Mouse (Mus musculus) large intestine, adult 2 months (tissue): ENCODE data around the gene Ccdc113. TPM values are rescaled to one million over a fixed set of nuclear protein-coding genes. Genes with fewer than 3 reads are reported as not detected.

ENCODE experiments used
- DNase-seq: peaks from one replicate; pipeline ENCODE4 v3.0.0-alpha.2; 2012; ENCODE audit warnings: low read depth, low spot score
- WGBS: fragments of 180-500 bp; shearing (Covaris S2); methylation state at CpG from one replicate; pipeline ENCODE4 v1.1.7; 2018; 5-methylcytosine and 5-hydroxymethylcytosine counted together
- polyA plus RNA-seq: library from polyadenylated mRNA; depleted of rRNA; stranded (reverse); fragments of >200 nt; gene quantifications from 2 replicates; pipeline ENCODE4 v1.2.3, GENCODE M21; 2012

Ccdc113 gene
- polyA plus RNA-seq, 1 experiment, result not detected

GRCm38 (mm10) chr8:95528750-95529310 lies 5.1 kb upstream of the Ccdc113 start:
- no peak for DNase-seq
- WGBS, result 63% methylated on average over 9 of the region's 9 CpGs

DNA sequence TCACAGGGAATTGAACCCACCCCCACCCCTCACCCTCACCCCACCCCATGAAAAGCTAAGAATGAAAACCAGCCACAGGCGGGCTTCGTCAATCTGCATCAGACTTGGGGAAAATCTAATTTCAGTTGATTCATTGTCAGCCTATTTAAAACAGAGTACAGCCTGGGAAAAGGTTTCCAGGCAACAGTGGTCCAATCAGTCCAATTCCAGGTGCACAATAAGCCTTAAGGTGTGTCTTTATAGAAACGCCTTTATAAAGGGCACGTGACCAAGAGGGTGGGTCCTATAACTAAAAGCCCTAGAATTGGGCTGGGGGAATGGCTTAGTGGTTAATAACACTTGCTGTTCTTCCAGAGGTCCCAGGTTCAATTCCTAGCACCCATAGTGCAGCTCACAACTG lies 1.7 kb upstream of the Ccdc113 start:
- WGBS, result 30% methylated on average over 4 of the region's 4 CpGs
- no peak for DNase-seq

- DNase-seq, result no peak
- 69% methylated on average over 5 of the region's 5 CpGs for WGBS
Observed at GRCm38 (mm10) chr8:95539487-95539886, 5.6 kb downstream of the Ccdc113 start.

GRCm38 (mm10) chr8:95542191-95542590 lies 8.3 kb downstream of the Ccdc113 start:
- 23% methylated on average over 6 of the region's 6 CpGs for WGBS

DNA sequence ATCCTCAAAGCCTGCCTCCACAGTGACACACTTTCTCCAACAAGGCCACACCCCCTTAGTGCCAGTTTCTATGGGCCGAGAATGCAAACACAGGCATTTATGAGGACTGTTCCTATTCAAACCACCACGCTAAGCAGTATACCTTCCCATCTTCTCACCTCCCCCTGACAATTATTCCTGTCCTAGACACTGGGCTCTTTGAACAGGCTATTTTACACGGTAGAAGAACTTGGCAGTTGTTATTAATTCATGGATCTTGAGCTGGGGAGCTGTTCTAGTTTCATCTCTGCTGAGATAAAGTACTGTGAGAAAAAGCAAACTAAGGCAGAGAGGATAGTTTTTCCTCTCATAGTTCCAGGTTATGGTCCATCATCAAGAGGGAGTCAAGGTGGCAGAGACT lies 9.2 kb downstream of the Ccdc113 start:
- no peak for DNase-seq
- 51% methylated on average over 3 of the region's 3 CpGs for WGBS

More at GRCm38 (mm10) chr8:95542191-95542590, 8.3 kb downstream of the Ccdc113 start:
- DNase-seq, result no peak

DNA sequence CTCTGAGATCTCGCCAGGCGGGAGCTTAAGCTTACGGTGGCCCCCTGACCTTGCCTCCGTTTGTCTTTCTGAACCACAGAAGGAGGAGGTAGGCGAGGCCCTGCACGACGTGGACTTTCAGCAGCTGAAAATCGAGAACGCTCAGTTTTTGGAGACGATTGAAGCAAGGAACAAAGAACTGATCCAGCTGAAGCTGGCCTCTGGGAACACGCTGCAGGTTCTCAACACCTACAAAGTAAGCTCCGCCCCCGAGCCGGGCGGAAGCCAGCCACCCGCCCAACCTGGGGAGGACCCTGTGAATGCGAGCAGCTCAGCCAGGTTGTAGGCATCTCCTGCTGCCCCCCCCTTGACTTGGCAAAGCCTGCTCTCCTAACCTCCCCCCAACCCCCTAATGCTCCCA lies 11.9 kb downstream of the Ccdc113 start:
- WGBS, result 69% methylated on average over 17 of the region's 17 CpGs
- no peak for DNase-seq

DNA sequence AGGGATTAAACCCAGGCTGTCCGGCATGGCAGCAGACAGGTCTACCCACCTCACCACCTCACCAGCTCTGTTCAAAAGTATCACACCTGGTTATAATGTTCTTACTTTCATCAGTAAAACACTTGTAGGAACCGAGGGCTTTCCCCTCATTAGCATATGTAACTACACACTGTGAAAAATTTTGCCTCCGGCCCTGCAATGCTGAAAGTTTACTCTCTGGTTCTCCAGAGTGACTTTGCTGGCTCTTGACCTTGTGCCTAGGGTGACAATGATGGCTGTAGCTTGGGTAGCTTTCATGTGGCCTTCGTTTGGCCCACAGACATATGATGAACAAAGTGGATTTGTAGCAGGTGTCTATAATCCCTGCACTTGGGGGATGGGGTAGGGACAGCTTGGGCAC lies 13.1 kb downstream of the Ccdc113 start:
- no peak for DNase-seq
- 72% methylated on average over 4 of the region's 4 CpGs for WGBS

DNA sequence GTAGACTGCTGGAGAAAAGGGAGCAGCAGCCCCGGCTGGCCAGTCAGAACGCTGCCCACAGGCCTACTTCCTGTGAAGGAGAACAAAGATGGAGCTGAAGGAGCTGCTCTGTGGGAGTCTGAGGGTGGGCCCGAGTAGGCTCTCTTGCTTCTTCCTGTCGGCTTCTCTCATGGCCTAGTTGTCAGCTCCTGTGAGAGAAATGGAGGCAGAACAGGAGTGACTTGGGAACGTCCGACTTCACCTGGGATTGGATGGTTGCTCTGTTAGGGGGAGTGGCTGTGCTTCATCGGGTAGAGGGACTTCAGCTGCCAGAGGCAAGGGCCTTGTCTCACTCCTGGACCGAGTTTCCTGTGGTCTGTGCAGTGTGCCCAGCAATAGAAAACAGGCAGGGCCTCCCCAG lies 14.0 kb downstream of the Ccdc113 start:
- 69% methylated on average over 8 of the region's 8 CpGs for WGBS
- DNase-seq, result no peak

- WGBS, result 50% methylated on average over 16 of the region's 16 CpGs
- no peak for DNase-seq
Observed at GRCm38 (mm10) chr8:95549871-95550829, 16.3 kb downstream of the Ccdc113 start.

- DNase-seq, result no peak
- WGBS, result 58% methylated on average over 4 of the region's 4 CpGs
Observed at GRCm38 (mm10) chr8:95551577-95551976, 17.7 kb downstream of the Ccdc113 start.

DNA sequence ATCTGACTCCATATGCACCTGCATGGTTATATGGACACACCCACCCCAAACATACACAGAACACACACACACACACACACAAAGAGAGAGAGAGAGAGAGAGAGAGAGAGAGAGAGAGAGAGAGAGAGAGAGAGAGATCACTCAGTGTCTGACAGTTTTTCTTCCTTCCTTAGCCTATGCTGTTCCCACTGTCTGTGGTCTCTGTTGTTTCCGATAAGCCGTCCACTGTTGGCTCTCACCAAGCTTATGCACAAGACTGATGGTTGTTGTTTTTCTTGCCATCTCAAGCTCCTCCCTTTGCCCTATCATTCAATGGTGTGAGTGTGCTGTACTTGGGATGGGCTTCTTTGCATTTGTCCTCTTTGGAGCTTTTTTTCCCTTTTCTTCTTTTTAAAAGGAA lies 22.1 kb downstream of the Ccdc113 start:
- WGBS, result 82% methylated on average over 2 of the region's 2 CpGs
- no peak for DNase-seq

DNA sequence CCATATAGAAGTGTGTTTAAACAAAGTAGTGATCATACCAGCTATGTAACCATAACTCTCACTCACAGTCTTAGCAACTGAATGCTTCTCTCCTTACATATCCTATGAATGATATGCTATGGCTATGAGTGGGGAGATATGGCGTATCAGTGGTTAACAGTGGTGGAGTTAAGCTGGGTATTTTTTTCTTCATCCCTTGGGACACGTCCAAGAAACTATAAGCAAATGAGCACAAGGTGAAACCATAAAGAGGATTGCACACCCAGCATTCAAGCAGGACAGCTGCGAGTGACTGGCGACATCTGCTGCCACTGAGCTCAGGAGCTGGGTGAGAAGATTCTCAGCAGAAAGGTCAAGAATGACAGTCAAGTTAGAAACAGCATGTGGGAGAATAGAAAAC lies 32.3 kb downstream of the Ccdc113 start:
- no peak for DNase-seq
- 32% methylated on average over 4 of the region's 4 CpGs for WGBS

DNA sequence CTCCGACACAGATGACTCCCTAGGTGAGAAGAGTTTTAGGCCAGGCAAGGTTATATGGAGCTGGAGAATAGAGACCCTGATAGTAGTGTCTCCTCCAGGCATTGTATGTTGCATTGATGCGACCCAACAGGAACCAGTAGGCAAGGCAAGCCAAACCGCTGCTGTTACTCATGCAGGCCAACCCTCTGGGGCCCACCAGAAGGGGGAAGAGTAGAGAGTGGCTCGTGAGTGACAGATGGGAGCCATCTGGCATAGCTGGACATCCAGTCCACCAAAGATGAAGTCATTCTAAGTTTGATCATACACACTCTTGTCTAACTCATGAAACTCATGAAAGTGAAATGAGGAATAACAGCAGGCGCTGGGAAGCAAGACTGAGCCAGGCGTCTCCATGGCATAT lies 32.9 kb downstream of the Ccdc113 start:
- no peak for DNase-seq
- WGBS, result 76% methylated on average over 6 of the region's 6 CpGs

- whole genome bisulfite sequencing, result 85% methylated on average over 5 of the region's 5 CpGs
- DNase-seq, result no peak
Observed at GRCm38 (mm10) chr8:95573146-95573545, 39.3 kb downstream of the Ccdc113 start.

- WGBS, result 80% methylated on average over 10 of the region's 10 CpGs
- no peak for DNase-seq
Observed at GRCm38 (mm10) chr8:95576240-95576639, 42.4 kb downstream of the Ccdc113 start, which contains the start of gene Prss54. TSS of gene Prss54 (minus strand) at chr8:95576340.

DNA sequence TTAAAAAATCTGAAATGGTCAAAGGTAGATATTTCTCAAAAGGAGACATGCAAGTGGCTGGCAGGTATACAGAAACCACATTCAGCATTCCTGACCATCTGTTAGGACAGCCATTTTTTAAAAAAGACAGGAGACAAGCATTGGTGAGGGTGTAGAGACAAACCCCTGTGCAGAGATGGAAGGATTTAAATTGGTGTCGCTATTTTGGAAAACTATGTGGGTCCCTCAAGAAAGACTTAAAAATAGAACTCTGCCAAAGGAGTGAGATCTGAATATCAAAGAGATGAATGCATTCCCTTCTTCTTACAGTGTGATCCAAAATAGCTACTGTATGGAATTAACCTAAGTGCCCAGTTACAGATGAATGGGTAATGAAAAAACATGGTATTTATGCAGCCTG lies 53.5 kb downstream of the Ccdc113 start:
- 91% methylated on average over 1 of the region's 1 CpGs for WGBS
- DNase-seq, result no peak

GRCm38 (mm10) chr8:95589282-95589681 lies 55.4 kb downstream of the Ccdc113 start:
- no peak for DNase-seq
- 62% methylated on average over 10 of the region's 10 CpGs for WGBS

DNA sequence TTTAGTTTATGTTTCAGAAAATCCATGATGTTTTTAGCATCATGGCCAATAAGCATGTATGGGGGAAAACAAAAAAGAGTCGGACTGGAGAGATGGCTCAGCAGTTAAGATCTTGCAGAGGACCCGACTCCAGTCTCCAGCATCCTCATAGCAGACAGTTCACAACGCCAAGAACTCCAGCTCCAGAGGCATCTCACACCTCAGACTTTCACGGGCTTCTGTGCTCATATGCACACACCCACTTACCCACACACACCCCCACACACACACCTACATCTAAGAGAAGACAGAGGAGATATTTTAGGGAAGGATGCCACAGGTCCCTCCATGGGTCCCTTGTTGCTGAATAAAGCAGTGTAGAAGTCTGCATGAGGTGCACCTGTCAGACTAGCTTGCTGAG lies 56.7 kb downstream of the Ccdc113 start:
- 65% methylated on average over 4 of the region's 4 CpGs for WGBS
- DNase-seq, result no peak

GRCm38 (mm10) chr8:95592131-95592780 lies 58.4 kb downstream of the Ccdc113 start:
- DNase-seq, result no peak
- 74% methylated on average over 12 of the region's 12 CpGs for WGBS
